Mouse (Mus musculus) limb, embryonic 12.5 days (tissue): ENCODE results near the gene Stk11. TPM values are rescaled to one million over a fixed set of nuclear protein-coding genes. Genes with fewer than 3 reads are reported as not detected.

Source experiments
- ATAC-seq: fragments of 200-750 bp; cut with Nextera tagmentation; 2 replicates; pipeline ENCODE4 v1.8.0; 2017; ENCODE audit warnings: low read depth, moderate TSS enrichment; ENCODE audit not compliant: insufficient number of reproducible peaks, insufficient read depth, low FRiP score, low TSS enrichment
- H3K27ac ChIP-seq: fragments of 300-500 bp; sonication (generic); 2 replicates; pipeline ENCODE4 v1.5.1; 2016; ENCODE audit warnings: mild to moderate bottlenecking, moderate library complexity
- H3K27me3 ChIP-seq: fragments of 300-500 bp; sonication (generic); 2 replicates; pipeline ENCODE4 v1.6.1; 2016; ENCODE audit warnings: mild to moderate bottlenecking, moderate library complexity
- H3K36me3 ChIP-seq: fragments of 300-500 bp; sonication (generic); 2 replicates; pipeline ENCODE4 v1.6.1; 2016; ENCODE audit warnings: mild to moderate bottlenecking, moderate library complexity
- H3K4me1 ChIP-seq: fragments of 300-500 bp; sonication (generic); replicated peaks from 2 replicates; pipeline ENCODE4 v1.6.1; 2016
- H3K4me2 ChIP-seq: fragments of 300-500 bp; sonication (generic); 2 replicates; pipeline ENCODE4 v1.6.1; 2016; ENCODE audit warnings: mild to moderate bottlenecking, moderate library complexity
- H3K4me3 ChIP-seq: fragments of 300-500 bp; sonication (generic); replicated peaks from 2 replicates; pipeline ENCODE4 v1.5.1; 2016; ENCODE audit warnings: mild to moderate bottlenecking
- H3K9ac ChIP-seq: fragments of 300-500 bp; sonication (generic); replicated peaks from 2 replicates; pipeline ENCODE4 v1.6.1; 2016; ENCODE audit warnings: mild to moderate bottlenecking, moderate library complexity
- H3K9me3 ChIP-seq: fragments of 300-500 bp; sonication (generic); 2 replicates; pipeline ENCODE4 v1.6.1; 2016; ENCODE audit warnings: mild to moderate bottlenecking, moderate library complexity
- WGBS: fragments of 180-500 bp; shearing (Covaris S2); methylation state at CpG from one replicate; pipeline ENCODE4 v1.1.7; 2016; 5-methylcytosine and 5-hydroxymethylcytosine counted together
- polyA plus RNA-seq: library from polyadenylated mRNA; unstranded; fragments of >200 nt; fragmentation: Nextera tagmentation; extraction: Ambion mirVana; gene quantifications from 2 replicates; pipeline ENCODE4 v1.2.1, GENCODE M21; 2016

The Stk11 gene
- polyA plus RNA-seq, 1 experiment from 2014 or later = 18.1 TPM

- Histone ChIP-seq H3K36me3 (peaks cover 6% of the 10 kb centered on the region; the same call in 1 of the 2 replicates), H3K27ac (no peak overlapping the region), H3K9ac (no peak overlapping the region)
Measured at GRCm38 (mm10) chr10:80095547-80095946, 20.1 kb upstream of the Stk11 start.

GRCm38 (mm10) chr10:80097275-80097674 lies 18.3 kb upstream of the Stk11 start:
- peaks cover 35% of the 10 kb centered on the region for H3K4me1 ChIP-seq
- peak overlapping the region; percentile 73 for H3K27ac ChIP-seq
- no peak for ATAC-seq

More at GRCm38 (mm10) chr10:80095547-80095946, 20.1 kb upstream of the Stk11 start:
- no peaks in the 10 kb centered on the region for H3K9me3 ChIP-seq
- H3K4me1 ChIP-seq = peaks cover 25% of the 10 kb centered on the region
- H3K4me2 ChIP-seq = no peak overlapping the region
- 84% methylated on average over 5 of the region's 5 CpGs for WGBS
- no peak for ATAC-seq
- no peak overlapping the region for H3K4me3 ChIP-seq
- no peaks in the 10 kb centered on the region for H3K27me3 ChIP-seq

GRCm38 (mm10) chr10:80098630-80099029 lies 17.0 kb upstream of the Stk11 start:
- 85% methylated on average over 5 of the region's 5 CpGs for WGBS
- Histone ChIP-seq H3K27ac (peak overlapping the region; percentile 73; the same call in 1 of the 2 replicates), H3K9me3 (no peaks in the 10 kb centered on the region), H3K4me1 (peaks cover 35% of the 10 kb centered on the region), H3K36me3 (no peaks in the 10 kb centered on the region), H3K4me3 (no peak overlapping the region), H3K27me3 (no peaks in the 10 kb centered on the region), H3K4me2 (no peak overlapping the region), H3K9ac (no peak overlapping the region)
- ATAC-seq = no peak

More at GRCm38 (mm10) chr10:80097275-80097674, 18.3 kb upstream of the Stk11 start:
- Histone ChIP-seq H3K9ac (peak overlapping the region; percentile 19; the same call in 1 of the 2 replicates), H3K36me3 (no peaks in the 10 kb centered on the region), H3K27me3 (no peaks in the 10 kb centered on the region), H3K9me3 (no peaks in the 10 kb centered on the region), H3K4me3 (no peak overlapping the region), H3K4me2 (peak overlapping the region; percentile 13; the same call in 1 of the 2 replicates)
- WGBS = 14% methylated on average over 7 of the region's 7 CpGs

GRCm38 (mm10) chr10:80100982-80101381 lies 14.6 kb upstream of the Stk11 start:
- Histone ChIP-seq H3K4me2 (peak overlapping the region; percentile 94; the same call in 1 of the 2 replicates), H3K9me3 (no peaks in the 10 kb centered on the region), H3K27me3 (no peaks in the 10 kb centered on the region), H3K4me1 (peaks cover 34% of the 10 kb centered on the region), H3K36me3 (no peaks in the 10 kb centered on the region), H3K27ac (no peak overlapping the region), H3K9ac (no peak overlapping the region), H3K4me3 (peak overlapping the region; percentile 91)
- 70% methylated on average over 11 of the region's 11 CpGs for WGBS
- no peak for ATAC-seq

GRCm38 (mm10) chr10:80102216-80102915 lies 13.2 kb upstream of the Stk11 start:
- Histone ChIP-seq H3K9ac (peak overlapping the region; percentile 81), H3K4me3 (peak overlapping the region; percentile 91), H3K36me3 (no peaks in the 10 kb centered on the region), H3K4me1 (peaks cover 23% of the 10 kb centered on the region), H3K27ac (peak overlapping the region; percentile 59), H3K27me3 (no peaks in the 10 kb centered on the region), H3K9me3 (no peaks in the 10 kb centered on the region), H3K4me2 (peak overlapping the region; percentile 94)
- under 1% methylated on average over 59 of the region's 59 CpGs for WGBS
- ATAC-seq = peak; percentile 68

- H3K4me1 ChIP-seq = peaks cover 17% of the 10 kb centered on the region
- no peak overlapping the region for H3K9ac ChIP-seq
- H3K9me3 ChIP-seq = no peaks in the 10 kb centered on the region
- no peaks in the 10 kb centered on the region for H3K36me3 ChIP-seq
- WGBS = 87% methylated on average over 2 of the region's 2 CpGs
- no peak; the same call in 1 of the 2 replicates for ATAC-seq
- peak overlapping the region; percentile 59; the same call in 1 of the 2 replicates for H3K27ac ChIP-seq
- peak overlapping the region; percentile 91 for H3K4me3 ChIP-seq
- peak overlapping the region; percentile 94; the same call in 1 of the 2 replicates for H3K4me2 ChIP-seq
- H3K27me3 ChIP-seq = no peaks in the 10 kb centered on the region
Measured at GRCm38 (mm10) chr10:80103032-80103431, 12.6 kb upstream of the Stk11 start.

- ATAC-seq = no peak
- Histone ChIP-seq H3K9me3 (no peaks in the 10 kb centered on the region), H3K4me2 (no peak overlapping the region), H3K27ac (no peak overlapping the region), H3K4me3 (no peak overlapping the region), H3K4me1 (peaks cover 13% of the 10 kb centered on the region), H3K27me3 (no peaks in the 10 kb centered on the region), H3K36me3 (no peaks in the 10 kb centered on the region), H3K9ac (no peak overlapping the region)
- 76% methylated on average over 3 of the region's 3 CpGs for WGBS
Measured at GRCm38 (mm10) chr10:80104181-80104580, 11.4 kb upstream of the Stk11 start.

GRCm38 (mm10) chr10:80105460-80105859 lies 10.1 kb upstream of the Stk11 start, which contains the start of gene Sbno2:
Sbno2 (minus strand) TSS chr10:80105571.
- H3K4me2 ChIP-seq = no peak within 1 kb of the TSS
- no peaks in the 10 kb centered on the region for H3K27me3 ChIP-seq
- ATAC-seq = no peak
- 57% methylated on average over 5 of the region's 5 CpGs for WGBS
- no peaks in the 10 kb centered on the region for H3K9me3 ChIP-seq
- no peaks in the 10 kb centered on the region for H3K36me3 ChIP-seq
- no peak within 1 kb of the TSS for H3K9ac ChIP-seq
- H3K4me1 ChIP-seq = peaks cover 10% of the 10 kb centered on the region
- no peak within 1 kb of the TSS for H3K27ac ChIP-seq
- no peak within 1 kb of the TSS for H3K4me3 ChIP-seq

GRCm38 (mm10) chr10:80105926-80106325 lies 9.7 kb upstream of the Stk11 start:
- 66% methylated on average over 5 of the region's 5 CpGs for WGBS
- H3K36me3 ChIP-seq = no peaks in the 10 kb centered on the region
- no peak overlapping the region for H3K9ac ChIP-seq
- ATAC-seq = no peak
- H3K27ac ChIP-seq = no peak overlapping the region
- no peak overlapping the region for H3K4me2 ChIP-seq
- H3K4me3 ChIP-seq = no peak overlapping the region
- H3K4me1 ChIP-seq = peaks cover 10% of the 10 kb centered on the region
- H3K9me3 ChIP-seq = no peaks in the 10 kb centered on the region
- no peaks in the 10 kb centered on the region for H3K27me3 ChIP-seq

- H3K27me3 ChIP-seq = no peaks in the 10 kb centered on the region
Measured at GRCm38 (mm10) chr10:80107678-80108077, 7.9 kb upstream of the Stk11 start.

GRCm38 (mm10) chr10:80114341-80115284 lies 990 bp upstream of the Stk11 start:
- Histone ChIP-seq H3K4me3 (peak overlapping the region; percentile 92), H3K9ac (peak overlapping the region; percentile 58), H3K4me2 (peak overlapping the region; percentile 93), H3K27me3 (no peaks in the 10 kb centered on the region), H3K4me1 (peaks cover 34% of the 10 kb centered on the region), H3K9me3 (no peaks in the 10 kb centered on the region), H3K27ac (peak overlapping the region; percentile 83), H3K36me3 (peaks cover 19% of the 10 kb centered on the region; the same call in 1 of the 2 replicates)
- peak; percentile 53 for ATAC-seq
- 2% methylated on average over 27 of the region's 27 CpGs for WGBS

More at GRCm38 (mm10) chr10:80107678-80108077, 7.9 kb upstream of the Stk11 start:
- H3K4me2 ChIP-seq = no peak overlapping the region
- no peak for ATAC-seq
- no peak overlapping the region for H3K27ac ChIP-seq
- no peaks in the 10 kb centered on the region; the same call in 1 of the 2 replicates for H3K4me1 ChIP-seq
- 60% methylated on average over 6 of the region's 6 CpGs for WGBS
- no peaks in the 10 kb centered on the region for H3K9me3 ChIP-seq
- H3K36me3 ChIP-seq = no peaks in the 10 kb centered on the region
- H3K4me3 ChIP-seq = no peak overlapping the region
- no peak overlapping the region for H3K9ac ChIP-seq
